Mouse (Mus musculus) brain, embryonic 14.5 days (tissue): ENCODE data around the gene Olfr480. TPM values are rescaled to one million over a fixed set of nuclear protein-coding genes. Genes with fewer than 3 reads are reported as not detected.

Experiments used
- DNase-seq: peaks from one replicate; pipeline ENCODE4 v3.0.0-alpha.2; 2011; ENCODE audit warnings: low read depth
- CTCF ChIP-seq: fragments of 200-500 bp; IDR thresholded peaks from 2 replicates; pipeline ENCODE4 v1.5.1; 2012; ENCODE audit warnings: inconsistent platforms, mild to moderate bottlenecking, moderate library complexity, borderline replicate concordance; ENCODE audit not compliant: insufficient read depth, insufficient read length; ENCODE audit errors: extremely low read depth
- POLR2A ChIP-seq: fragments of 200-500 bp; IDR thresholded peaks from 2 replicates; pipeline ENCODE4 v1.6.1; 2012; ENCODE audit warnings: mild to moderate bottlenecking, inconsistent platforms, borderline replicate concordance; ENCODE audit not compliant: poor library complexity, insufficient read depth, insufficient read length, severe bottlenecking; ENCODE audit errors: extremely low read depth
- polyA plus RNA-seq: library from polyadenylated mRNA; depleted of rRNA; stranded (reverse); fragments of >200 nt; gene quantifications from 2 replicates; pipeline ENCODE4 v1.2.3, GENCODE M21; 2012; rRNA removed

Gene Olfr480
- not detected in 2 replicates for polyA plus RNA-seq

DNA sequence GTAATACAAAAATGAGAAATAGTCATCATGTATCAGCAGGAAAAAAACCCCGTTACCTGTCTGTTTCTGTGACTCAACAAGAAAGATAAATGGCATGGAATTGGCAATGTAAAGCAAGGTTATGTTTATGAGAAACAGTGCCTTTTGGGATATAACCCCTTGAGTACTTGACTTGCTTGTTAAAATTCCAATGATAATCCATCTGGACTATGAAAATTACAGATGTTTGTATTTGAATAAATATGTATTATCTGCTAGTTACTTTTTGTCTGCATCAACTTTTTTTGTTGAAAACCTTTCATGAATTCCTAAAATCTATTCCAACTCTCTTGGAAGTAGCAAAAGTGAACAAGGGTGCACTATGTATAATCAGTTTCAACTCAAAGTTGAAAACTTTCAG lies at the start of gene Olfr480:
Gene Olfr480, minus strand, starts transcription at position 101 of the 400 bp plus-strand sequence.
- TF ChIP-seq CTCF (no peak), POLR2A (no peak)
- no peak for DNase-seq

DNA sequence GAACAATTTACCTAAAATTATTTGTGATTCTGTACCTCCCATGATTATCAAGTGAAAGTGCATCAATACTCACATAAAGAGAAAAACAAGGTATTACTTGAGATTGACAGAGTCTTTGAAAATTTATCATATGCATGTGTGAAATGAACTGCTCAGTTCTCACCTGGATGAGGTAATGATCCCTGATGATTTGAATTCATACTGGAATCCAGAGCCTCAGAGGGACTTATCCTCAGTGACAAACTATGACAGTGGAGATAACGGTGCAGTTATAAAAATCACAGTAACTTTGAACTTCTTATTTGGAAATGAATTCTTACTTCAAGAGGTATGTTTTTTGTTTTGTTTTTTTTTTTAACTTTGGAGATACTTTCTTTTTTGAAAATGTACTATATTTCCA lies 33.4 kb upstream of the Olfr480 start, which contains the start of gene Olfr483:
Gene Olfr483, plus strand, starts transcription at position 301 of the 400 bp plus-strand sequence.
- TF ChIP-seq CTCF, result no peak
- no peak for TF ChIP-seq POLR2A
- DNase-seq, result no peak

DNA sequence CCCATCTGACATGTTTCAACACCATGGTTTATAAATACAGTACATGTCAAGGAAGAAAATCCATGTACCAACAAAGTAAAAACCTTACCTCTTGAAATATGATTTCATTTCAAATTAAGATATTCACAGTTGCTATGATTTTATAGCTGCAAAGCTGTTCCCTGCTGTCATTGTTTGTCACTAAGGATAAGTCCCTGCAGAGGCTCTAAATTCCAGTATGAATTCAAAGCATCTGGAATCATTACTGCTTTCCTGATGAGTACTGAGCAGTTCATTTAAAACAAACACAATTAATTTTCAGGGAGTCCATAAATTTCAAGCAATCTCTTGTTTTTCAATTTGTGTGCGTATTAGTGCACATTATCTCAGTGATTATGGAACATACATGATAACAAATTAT lies 30.3 kb upstream of the Olfr480 start, which contains the start of gene Olfr482:
Gene Olfr482, minus strand, starts transcription at position 101 of the 400 bp plus-strand sequence.
- DNase-seq, result no peak
- no peak for TF ChIP-seq CTCF

DNA sequence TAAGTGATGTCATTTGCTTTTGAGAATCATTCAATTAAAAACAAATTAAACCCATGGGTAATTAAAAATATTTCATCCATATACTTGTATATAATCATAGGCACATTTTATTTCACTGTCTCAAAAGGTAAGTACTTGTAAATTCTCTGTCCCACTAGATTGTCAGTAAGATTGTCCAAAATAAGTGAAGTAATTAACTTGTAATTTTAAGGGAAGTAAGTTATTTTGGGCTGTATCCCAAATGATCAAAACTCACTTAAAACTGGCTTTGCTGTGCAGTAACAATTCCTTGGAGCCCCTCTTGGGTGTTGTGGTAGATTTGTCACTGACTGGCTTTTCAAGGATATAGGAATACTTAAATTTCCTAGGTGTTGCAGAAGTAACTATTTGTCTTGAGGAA lies 12.4 kb upstream of the Olfr480 start, which contains the start of gene Olfr481:
Gene Olfr481, plus strand, starts transcription at position 301 of the 400 bp plus-strand sequence.
- no peak for DNase-seq
- TF ChIP-seq POLR2A (no peak), CTCF (no peak)

DNA sequence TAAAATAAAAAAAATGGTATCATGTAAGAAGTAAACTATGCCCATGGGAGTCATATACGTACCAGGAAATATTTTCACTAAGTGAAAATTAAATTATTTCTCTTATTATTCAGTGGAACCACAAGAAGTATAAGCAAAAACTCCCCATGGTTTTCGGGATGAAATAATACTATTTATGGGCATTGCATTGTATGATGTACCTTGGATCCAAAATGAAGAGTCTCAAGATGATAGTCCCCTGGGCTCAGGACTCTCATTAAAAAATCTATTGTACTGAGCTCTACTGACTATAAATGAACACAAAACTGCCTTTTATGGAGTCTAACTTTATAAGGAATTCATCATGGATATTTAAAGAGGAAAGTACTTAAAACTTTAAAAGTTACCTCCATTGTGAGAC lies 16.8 kb downstream of the Olfr480 start, which contains the start of gene Olfr479:
Gene Olfr479, plus strand, starts transcription at position 301 of the 400 bp plus-strand sequence.
- TF ChIP-seq CTCF (no peak), POLR2A (no peak)
- DNase-seq, result no peak

DNA sequence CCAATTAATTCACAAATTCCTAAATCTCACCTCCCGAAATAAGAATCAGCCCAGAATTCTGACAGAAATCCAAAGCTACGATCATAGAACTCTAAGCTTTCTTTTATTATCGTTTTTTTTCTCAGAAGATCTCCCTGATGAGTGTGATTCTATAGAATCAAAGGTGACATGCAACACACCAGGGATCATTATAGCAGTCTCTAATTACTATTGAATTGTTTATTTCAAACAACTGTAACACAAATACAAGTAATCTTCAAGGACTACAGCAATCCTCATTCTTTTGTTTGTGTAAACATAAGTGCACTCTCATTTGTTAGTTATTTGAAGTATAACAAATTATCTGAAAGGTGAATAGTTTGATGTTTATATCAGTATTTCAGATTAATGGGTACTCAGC lies 33.3 kb downstream of the Olfr480 start, which contains the start of gene Olfr478:
Gene Olfr478, minus strand, starts transcription at position 101 of the 400 bp plus-strand sequence.
- no peak for DNase-seq
- TF ChIP-seq POLR2A (no peak), CTCF (no peak)

Other genes starting within 250 kb of the Olfr480 start
- not detected in 2 replicates for gene Olfr469, start 241.8 kb downstream of the Olfr480 start, polyA plus RNA-seq
- not detected in 2 replicates for gene Olfr470, start 219.9 kb downstream of the Olfr480 start, polyA plus RNA-seq
- not detected in 2 replicates for gene Olfr472, start 169.4 kb downstream of the Olfr480 start, polyA plus RNA-seq
- not detected in 2 replicates for gene Olfr473, start 136.9 kb downstream of the Olfr480 start, polyA plus RNA-seq
- gene Olfr474, start 112.7 kb downstream of the Olfr480 start, polyA plus RNA-seq, result not detected in 2 replicates
- gene Olfr476, start 102.5 kb downstream of the Olfr480 start, polyA plus RNA-seq, result not detected in 2 replicates
- gene Olfr477, start 80.7 kb downstream of the Olfr480 start, polyA plus RNA-seq, result not detected in 2 replicates
- not detected in 2 replicates for gene Olfr478, start 33.4 kb downstream of the Olfr480 start, polyA plus RNA-seq
- gene Olfr479, start 16.7 kb downstream of the Olfr480 start, polyA plus RNA-seq, result not detected in 2 replicates
- gene Olfr481, start 12.5 kb upstream of the Olfr480 start, polyA plus RNA-seq, result not detected in 2 replicates
- 0.03 TPM in 1 of 2 replicates, not detected in the other for gene Olfr482, start 30.2 kb upstream of the Olfr480 start, polyA plus RNA-seq
- not detected in 2 replicates for gene Olfr483, start 33.5 kb upstream of the Olfr480 start, polyA plus RNA-seq
- gene Olfr484, start 60.1 kb upstream of the Olfr480 start, polyA plus RNA-seq, result not detected in 2 replicates
- gene Olfr485, start 92.5 kb upstream of the Olfr480 start, polyA plus RNA-seq, result not detected in 2 replicates
- not detected in 2 replicates for gene Olfr486, start 105.4 kb upstream of the Olfr480 start, polyA plus RNA-seq
- gene Olfr487, start 147.3 kb upstream of the Olfr480 start, polyA plus RNA-seq, result not detected in 2 replicates
- gene Olfr488, start 191.0 kb upstream of the Olfr480 start, polyA plus RNA-seq, result not detected in 2 replicates
- gene Olfr490, start 221.6 kb upstream of the Olfr480 start, polyA plus RNA-seq, result not detected in 2 replicates
- gene Olfr491, start 246.1 kb upstream of the Olfr480 start, polyA plus RNA-seq, result not detected in 2 replicates